Mouse (Mus musculus): ENCODE results near the gene Large2. TPM values are rescaled to one million over a fixed set of nuclear protein-coding genes. Genes with fewer than 3 reads are reported as not detected.

The Large2 gene
- total RNA-seq, 2 experiments from 2014 or later = 0.45 to 0.64 TPM

- DNase-seq (ENCODE audit: low spot score in 2 of 2) = no peak
Observed at GRCm38 (mm10) chr2:92328206-92328605, 46.5 kb downstream of the Large2 start.

DNA sequence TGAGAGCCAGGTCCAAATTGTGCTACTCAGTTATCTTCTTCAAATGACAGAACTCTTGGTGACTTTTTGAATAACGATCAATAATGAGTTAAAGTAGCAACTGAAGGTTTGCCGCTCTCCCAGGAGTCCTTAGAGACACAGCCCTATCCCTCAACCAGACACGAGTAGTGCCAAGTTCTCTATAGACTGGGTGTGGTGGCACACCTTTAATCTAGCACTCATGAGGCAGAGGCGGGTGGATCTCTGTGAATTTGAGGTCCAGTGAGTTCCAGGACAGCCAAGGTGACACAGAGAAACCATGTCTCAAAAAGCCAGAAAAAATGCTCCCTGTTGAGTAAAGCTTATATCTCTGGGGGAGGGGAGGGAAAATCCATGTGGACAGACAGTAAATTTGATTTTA is 47.1 kb downstream of the Large2 start:
- no peak for DNase-seq (ENCODE audit: low spot score in 2 of 2)

DNA sequence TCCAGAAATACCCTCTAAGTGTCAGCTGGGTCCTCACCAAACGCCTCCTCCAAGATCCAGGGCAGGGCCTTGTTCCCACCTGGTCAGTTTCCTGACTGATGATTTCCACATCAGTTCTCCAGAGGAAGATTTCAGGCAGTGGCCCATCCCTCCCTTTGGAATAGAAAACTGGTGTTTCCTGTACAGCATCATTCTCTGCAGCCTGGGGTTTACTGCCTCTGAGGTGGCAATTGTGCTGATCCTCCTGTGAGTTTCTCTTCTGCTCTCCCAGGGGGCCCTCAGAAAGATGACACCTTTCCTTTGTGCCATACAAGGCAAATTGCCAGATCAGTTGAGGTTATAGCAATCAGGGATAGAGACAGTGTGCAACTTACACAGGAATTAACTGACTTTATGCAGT is 48.4 kb downstream of the Large2 start:
- no peak for DNase-seq (ENCODE audit: low spot score in 2 of 2)

- DNase-seq (ENCODE audit: low spot score in 2 of 2) = no peak
Observed at GRCm38 (mm10) chr2:92325676-92326075, 49.0 kb downstream of the Large2 start.

GRCm38 (mm10) chr2:92322669-92323068 is 52.0 kb downstream of the Large2 start:
- DNase-seq (ENCODE audit: low spot score in 2 of 2) = peak in 1 of 2 experiments; percentile 36

- DNase-seq (ENCODE audit: low spot score in 2 of 2) = no peak
Observed at GRCm38 (mm10) chr2:92317228-92317627, 57.4 kb downstream of the Large2 start.

DNA sequence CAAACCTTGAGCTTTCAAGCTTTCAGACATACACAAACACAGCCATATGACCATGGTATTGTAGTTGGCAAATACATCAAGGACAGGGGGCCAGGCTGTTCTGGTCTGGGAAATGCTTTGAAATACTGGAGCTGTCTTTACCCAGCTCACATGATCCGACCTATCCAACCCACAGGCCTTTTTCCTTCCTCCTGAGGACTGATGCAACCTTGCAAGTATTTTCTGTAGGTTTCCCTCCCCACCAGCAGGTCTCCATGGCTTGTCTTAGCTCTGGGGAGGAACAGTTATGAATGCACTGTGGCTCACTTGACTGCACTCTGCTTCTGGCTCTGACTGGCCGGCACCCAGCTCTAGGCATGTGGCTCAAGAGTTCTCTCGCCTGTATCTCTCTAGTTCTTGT is 58.0 kb downstream of the Large2 start:
- no peak for DNase-seq (ENCODE audit: low spot score in 2 of 2)

Small RNA genes within 50 kb of the gene (microRNA-seq; reads per million reads assigned to microRNA genes)
- gene Mir7000 = 3.1 to 6.1 reads per million in 2 experiments

Other genes starting within 250 kb of the Large2 start
- gene Pex16, start 193 bp downstream of the Large2 start, total RNA-seq (2021) = 10 to 100 TPM; 37.0 to 41.5 TPM
- gene 1700029I15Rik, start 7.7 kb upstream of the Large2 start, total RNA-seq (2021) = 1 to 10 TPM; 5.1 to 5.7 TPM
- 100 to 1,000 TPM; 385 to 403 TPM for gene Mapk8ip1, start 26.4 kb upstream of the Large2 start, total RNA-seq (2021)
- 10 to 100 TPM; 89.1 to 94.8 TPM for gene Cry2, start 59.2 kb upstream of the Large2 start, total RNA-seq (2021)
- 10 to 100 TPM; 17.1 to 17.2 TPM for gene Slc35c1, start 85.7 kb upstream of the Large2 start, total RNA-seq (2021)
- 100 to 1,000 TPM; 157 to 159 TPM for gene Chst1, start 224.8 kb upstream of the Large2 start, total RNA-seq (2021)

All from layer of hippocampus, postnatal 10 days (tissue).